Mouse (Mus musculus) E14TG2a.4 (cell line): ENCODE measurements at regions not wholly inside any gene's neighbourhood (a gene's known extent, or its start where the extent isn't known, plus 50 kb on each side); places are given as distances from the start of the nearest gene placed in this dataset.

Experiments
- CTCF ChIP-seq: conservative IDR thresholded peaks from 2 replicates; pipeline ENCODE4 v1.5.1; 2014; ENCODE audit warnings: low read length
- POU5F1 ChIP-seq: IDR thresholded peaks from 2 replicates; pipeline ENCODE4 v1.6.1; 2014; ENCODE audit warnings: low read length, borderline replicate concordance

DNA sequence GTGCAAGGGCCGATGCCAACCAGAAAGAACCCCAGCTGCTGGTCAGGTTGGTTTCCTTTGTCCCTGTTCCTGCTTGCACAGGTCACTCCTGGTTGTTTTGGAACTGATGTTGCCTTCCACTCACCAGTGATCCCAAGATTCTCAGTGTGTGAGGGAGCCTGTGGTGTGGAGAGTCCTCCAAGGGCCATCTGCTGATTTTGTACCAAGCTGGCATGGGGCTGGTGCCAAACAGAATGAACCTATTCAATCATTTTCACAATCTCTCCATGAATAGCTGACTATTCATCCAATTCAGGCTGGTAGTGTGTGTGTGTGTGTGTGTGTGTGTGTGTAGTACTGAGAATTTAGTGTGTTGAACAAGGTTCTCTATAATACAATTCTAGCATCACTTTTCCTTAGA, 402.8 kb upstream of the Cntnap5b start:
- no peak for TF ChIP-seq CTCF
- TF ChIP-seq POU5F1 = no peak
